Mouse (Mus musculus) liver, adult (tissue): ENCODE measurements around the gene Ints13.

Experiments used
- GATA4 ChIP-seq: IDR thresholded peaks from 2 replicates; pipeline ENCODE4 v1.6.1; 2014; ENCODE audit warnings: mild to moderate bottlenecking, low read length; ENCODE audit not compliant: insufficient replicate concordance

Gene Ints13

DNA sequence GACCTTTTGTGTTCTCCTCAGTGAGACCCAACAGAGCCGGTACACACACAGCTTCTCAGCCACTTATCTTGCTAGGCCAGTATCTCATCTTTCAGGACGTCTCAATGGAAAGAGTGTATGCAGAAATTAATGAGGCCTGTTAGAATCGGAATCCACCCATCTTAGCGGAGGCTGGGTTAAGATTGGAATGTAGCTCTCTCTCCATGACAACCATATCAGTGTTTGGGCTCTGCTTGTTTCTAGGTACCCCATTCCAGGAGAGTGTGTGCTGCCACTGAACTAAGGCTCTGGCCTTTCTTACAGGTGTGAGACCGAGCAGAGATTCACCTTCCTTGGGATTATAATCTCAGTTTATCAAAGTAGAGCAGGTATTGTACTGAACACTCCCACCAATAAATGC is 63.7 kb downstream of the Ints13 start:
- no peak for TF ChIP-seq GATA4

GRCm38 (mm10) chr6:146513384-146513783 is 64.3 kb downstream of the Ints13 start:
- TF ChIP-seq GATA4, result no peak

GRCm38 (mm10) chr6:146511511-146511910 is 66.1 kb downstream of the Ints13 start:
- no peak for TF ChIP-seq GATA4

DNA sequence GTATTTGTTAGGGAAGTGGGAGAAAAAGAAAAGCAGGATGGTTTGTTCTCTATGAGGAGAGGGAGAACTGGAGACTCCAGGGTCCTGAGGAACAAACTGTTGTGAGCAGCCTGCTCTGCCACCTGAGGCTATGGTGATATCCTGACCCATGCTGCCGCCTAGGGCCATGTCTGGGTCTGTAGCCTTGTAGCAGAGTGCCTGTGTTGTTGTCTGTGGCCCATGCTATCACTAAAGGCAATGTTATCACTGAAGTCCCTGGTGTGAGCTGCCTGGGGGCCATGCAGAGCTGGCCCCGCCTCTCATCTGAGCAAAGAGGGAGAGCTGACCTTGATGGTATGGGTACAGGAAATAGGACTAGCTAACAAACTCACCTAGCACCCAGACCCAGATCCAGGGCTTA is 67.7 kb downstream of the Ints13 start:
- TF ChIP-seq GATA4, result no peak

DNA sequence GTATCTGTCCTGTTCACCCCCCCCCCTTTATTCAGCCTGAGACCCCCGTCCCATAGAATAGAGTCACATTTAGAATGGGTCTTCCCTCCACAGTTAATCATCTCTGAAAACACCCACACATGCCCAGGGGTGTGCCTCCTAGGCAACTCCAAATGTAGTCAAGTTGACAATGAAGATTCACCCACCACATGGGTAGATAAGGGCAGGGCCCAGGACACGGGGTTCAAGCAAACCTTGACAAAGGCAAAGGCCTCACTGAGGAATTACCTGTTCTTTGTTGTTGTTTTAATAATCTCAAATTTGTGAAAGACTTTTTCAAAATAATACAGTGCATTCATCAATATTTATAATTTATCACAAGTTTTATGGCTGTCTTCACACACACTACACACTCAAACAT is 73.2 kb downstream of the Ints13 start:
- no peak for TF ChIP-seq GATA4

DNA sequence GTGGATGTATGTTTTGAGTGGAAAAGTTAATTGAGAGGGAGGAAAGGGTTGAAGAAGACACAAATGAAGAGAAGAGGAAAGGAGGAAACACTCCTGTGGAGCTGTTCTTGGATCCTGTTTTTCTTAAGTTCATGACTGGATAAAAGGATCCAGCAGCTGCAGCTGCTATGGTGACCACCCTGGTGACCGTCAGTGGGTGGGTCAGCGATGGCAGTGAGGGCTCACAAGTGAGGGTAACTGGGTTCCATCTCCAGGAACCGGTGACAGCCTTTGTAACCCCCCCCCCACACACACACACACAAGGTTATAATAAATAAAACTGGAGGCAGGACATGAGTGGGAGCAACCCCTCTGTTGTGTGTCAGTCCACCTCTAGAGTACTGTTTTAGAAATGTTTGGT is 74.8 kb downstream of the Ints13 start:
- no peak for TF ChIP-seq GATA4

GRCm38 (mm10) chr6:146501866-146502804 is 75.5 kb downstream of the Ints13 start, which contains the start of gene Itpr2:
Gene Itpr2, minus strand, starts transcription at chr6:146502223.
- no peak for TF ChIP-seq GATA4

DNA sequence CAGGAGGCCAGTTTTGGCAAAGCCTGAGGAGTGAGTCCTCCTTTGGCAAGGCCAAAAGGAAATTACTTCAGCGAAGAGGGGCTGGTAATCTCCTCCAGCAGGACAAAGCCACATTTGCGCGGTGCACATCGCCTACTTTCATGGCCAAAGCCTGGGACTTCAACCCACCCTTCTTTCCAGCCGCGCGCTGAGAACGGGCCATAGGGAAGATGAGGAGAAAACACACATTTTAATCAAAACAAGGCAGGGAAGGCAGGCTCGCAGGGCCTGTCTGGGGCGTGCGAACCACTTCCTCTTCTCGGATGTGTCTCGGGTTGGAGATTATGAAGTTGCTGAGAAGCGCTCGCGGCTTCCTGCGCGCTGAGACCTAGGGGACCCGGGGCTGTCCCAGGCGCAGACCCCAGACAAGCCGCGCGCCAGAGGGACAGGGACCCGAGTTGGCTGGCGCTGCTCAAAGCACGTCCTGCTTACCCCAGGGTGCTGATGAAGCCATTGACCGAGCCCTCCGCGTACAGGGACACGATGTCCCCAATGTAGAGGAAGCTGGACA is 76.2 kb downstream of the Ints13 start:
- peak; percentile 17; the same call in 1 of the 2 replicates for TF ChIP-seq GATA4

DNA sequence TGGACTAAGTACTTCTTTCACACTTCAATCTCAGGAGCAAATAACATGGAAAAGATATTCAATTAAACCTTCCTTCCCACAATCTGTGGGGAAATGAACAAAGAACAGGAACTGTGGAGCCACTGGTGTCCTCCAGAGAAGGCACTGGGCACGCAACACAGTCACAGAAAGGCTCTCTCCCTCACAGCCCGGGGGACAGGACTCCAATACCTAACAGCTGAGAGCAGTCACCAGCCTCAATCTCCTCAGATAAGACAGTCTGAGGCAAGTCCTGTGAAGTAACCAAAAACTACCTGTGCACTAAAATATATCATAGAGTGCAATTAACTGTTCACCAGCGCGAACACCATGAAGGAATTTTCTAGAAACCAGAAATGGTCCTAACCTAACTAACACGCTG is 76.9 kb downstream of the Ints13 start:
- no peak for TF ChIP-seq GATA4

GRCm38 (mm10) chr6:146500206-146500605 is 77.4 kb downstream of the Ints13 start:
- TF ChIP-seq GATA4, result no peak
